Mouse (Mus musculus): ENCODE results near the gene Ung.
A peak's percentile ranks its signal among the peaks of the same experiment; 100 is the strongest.

The Ung gene

GRCm38 (mm10) chr5:114130211-114130605 lies at the start of gene Ung:
Gene Ung, plus strand, starts transcription at chr5:114130386.
- peak; percentile 39 for DNase-seq

GRCm38 (mm10) chr5:114085501-114085900 lies 44.7 kb upstream of the Ung start:
- no peak for DNase-seq

DNA sequence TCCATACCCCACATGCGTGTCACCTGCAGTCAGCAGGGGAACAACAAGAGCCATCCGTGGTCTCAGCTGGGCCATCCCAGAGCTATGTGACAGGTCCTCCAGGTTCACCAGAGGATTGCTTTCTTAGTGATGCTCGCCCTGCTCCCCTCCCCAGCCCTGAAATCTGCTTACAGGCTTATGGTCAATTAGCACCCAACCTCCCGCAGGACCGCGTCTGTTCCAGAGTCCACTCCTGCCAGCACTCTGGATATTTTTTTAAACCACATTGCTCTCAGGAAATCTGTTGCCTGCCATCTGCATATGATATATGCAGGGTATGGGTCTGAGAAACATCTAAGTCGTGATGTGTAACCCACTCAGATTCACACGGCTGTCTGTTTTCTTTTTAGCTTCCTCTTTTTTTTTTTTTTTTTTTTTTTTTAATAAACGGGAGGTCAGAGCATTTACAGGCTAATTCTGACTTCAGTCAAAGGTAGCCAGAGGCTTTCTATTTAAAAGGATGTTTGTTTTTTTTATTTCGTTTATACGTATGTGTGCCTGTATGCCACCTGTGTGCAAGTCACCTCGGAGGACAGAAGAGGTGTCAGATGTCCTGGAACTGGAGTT lies 42.2 kb upstream of the Ung start:
- no peak for DNase-seq

- DNase-seq: no peak
Observed at GRCm38 (mm10) chr5:114090421-114091013, 39.7 kb upstream of the Ung start.

- DNase-seq: peak; percentile 59
Observed at GRCm38 (mm10) chr5:114091057-114091807, 39.0 kb upstream of the Ung start, which contains the start of gene Svop. Gene Svop, minus strand, starts transcription at chr5:114091570.

GRCm38 (mm10) chr5:114099709-114100389 lies 30.3 kb upstream of the Ung start:
- peak; percentile 83 for DNase-seq

DNA sequence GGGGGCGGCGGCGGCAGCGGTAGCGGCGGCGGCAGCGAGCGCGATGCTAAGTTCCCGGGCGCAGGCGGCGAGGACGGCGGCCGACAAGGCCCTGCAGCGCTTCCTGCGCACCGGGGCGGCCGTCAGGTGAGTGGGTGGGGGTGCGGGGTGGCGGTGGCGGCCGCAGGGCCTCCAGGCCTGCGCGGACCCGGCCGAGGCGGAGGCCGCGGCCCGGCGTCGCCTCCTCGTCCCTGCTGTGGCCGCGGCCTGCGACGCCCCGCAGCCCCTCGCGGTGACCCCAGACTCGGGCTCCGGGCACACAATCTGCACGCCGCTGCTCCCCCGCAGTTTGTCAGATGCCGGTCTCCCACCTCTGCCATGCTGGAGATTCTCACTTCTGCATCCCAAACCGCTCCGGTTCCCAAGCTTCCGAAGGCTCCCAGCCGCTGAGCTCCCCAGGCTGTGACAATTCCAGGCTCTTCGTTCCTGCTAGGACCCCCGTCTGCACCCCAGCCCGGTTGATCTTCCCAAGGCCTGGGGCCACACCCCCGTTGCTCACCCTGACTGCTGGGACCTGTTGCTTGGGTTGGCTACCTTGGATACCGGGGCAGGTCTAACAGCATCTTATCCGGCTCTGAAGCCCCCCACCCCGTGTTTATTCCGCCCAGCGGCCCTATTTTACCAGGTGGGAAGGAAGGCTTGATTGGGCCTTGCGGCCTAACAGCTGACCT lies 29.6 kb upstream of the Ung start:
- DNase-seq: peak; percentile 17

- DNase-seq: no peak
Observed at GRCm38 (mm10) chr5:114101873-114102272, 28.3 kb upstream of the Ung start.

DNA sequence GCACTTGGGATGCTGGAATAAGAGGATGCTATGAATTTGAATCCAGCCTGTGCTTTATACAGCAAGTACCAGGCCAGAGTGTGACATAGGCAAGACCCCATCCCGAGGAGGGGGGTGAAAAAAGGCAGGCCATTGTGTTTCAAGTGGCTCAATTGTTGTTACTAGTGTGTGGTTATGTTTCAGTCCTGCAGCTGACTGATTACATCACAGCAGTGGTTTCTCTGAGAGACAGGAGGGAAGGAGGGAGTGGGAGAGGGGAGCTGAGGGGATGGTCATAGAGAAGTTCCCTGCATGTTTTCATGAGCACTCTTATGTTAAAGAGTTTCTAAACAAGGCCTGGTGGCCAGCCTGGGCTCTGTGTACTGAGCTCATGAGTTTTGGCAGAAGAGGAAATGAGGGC lies 27.4 kb upstream of the Ung start:
- no peak for DNase-seq

DNA sequence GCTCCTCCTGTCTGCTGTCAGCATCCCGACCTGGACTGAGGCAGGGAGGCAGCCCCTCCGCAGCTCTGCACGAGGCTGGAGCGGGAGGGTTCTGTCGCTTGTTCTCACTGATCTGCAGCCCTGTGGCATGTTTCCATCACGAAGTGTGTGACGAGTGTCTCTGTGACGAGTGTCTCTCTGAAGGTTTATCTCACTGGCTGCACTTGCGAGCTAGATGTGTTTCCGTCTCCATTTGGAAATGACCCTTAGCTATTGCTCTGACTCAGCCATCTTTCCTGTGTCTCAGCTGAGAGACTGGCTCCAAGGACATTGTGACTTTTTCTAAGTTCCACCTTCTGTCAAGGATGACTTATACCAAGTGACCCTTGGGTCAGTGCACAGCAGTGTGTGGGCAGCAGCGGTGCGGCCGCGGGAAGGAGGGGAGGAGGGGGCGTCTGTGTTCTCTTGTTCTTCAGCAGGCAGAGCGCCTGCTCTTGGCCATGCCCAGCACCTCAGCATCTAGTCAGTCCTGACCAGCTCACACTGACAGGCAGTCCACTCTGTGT lies 23.7 kb upstream of the Ung start:
- DNase-seq: no peak

- no peak for DNase-seq
Observed at GRCm38 (mm10) chr5:114113334-114113733, 16.9 kb upstream of the Ung start.

DNA sequence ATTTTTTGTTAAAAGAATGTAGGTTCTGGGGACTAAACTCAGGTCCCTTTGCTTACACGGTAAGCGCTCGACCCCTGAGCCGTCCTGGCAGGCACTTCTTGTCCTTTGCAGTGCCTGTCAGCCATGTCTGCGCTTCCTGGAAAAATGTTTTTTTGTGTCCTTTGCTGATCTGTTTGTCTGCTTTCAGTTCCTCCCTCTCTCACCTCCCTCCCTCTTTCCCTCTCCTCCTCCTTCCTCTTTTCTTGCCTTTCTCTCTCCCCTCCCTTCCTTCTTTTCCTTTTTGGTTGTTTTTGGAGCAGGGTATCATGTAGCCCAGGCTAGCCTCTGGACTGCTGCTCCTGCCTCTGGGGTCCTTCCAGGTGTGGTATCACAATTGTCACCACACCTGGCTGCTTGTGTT lies 15.2 kb upstream of the Ung start:
- DNase-seq: no peak

DNA sequence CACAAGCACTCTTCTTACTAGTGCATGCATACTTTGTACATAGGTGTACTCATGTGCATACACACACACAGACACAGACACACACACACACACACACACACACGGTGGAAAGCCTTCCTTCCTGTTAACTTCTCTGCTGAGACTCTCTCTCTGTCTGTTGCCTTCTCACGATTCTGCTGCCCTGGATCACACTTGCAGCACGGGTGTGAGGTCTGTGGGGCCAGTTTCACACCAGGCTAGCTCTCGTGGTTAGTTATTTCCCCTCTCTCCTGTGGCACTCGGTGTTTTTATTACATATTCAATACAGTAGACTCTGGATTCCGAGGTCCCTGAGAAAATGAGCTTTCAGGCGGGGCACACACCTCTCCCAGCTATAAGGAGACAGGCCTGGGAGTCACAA lies 13.6 kb upstream of the Ung start:
- no peak for DNase-seq

DNA sequence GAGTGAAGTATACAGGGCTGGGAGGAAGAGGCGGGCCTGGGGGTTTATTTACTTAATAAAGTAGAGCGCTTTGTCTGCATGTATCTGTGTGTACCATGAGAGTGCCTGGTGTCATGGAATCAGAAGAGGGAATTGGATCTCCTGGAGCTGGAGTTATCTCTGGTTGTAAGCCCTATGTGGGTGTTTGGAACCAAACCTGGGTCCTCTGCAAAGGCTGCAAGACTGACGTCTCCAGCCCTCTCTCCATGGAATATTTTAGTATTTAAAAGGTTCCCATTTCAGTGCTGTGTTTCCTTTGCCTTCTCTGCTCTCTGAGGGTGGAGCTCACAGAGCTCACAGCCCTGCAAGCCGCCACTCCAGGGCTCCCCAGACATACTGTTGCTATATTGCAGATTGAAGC lies 10.4 kb upstream of the Ung start:
- DNase-seq: no peak

DNA sequence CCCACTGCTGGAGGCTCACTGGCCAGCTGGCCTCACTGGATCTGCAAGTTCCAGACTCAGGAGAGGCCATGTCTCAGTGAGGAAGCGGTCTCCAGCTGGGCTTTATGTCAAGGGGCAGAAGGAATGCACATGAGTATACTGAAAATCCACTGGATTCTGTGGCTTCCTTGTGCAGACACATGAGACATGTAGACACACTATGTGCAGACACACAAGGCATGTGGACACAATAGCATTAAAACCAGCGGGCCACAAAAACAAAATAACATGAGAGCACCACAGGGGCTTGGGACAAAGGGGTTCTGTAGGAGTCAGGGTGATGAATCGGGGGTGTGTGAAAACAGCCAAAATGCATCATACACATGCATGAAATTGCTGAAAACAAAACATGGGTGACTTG lies 4.2 kb upstream of the Ung start:
- DNase-seq: no peak

DNA sequence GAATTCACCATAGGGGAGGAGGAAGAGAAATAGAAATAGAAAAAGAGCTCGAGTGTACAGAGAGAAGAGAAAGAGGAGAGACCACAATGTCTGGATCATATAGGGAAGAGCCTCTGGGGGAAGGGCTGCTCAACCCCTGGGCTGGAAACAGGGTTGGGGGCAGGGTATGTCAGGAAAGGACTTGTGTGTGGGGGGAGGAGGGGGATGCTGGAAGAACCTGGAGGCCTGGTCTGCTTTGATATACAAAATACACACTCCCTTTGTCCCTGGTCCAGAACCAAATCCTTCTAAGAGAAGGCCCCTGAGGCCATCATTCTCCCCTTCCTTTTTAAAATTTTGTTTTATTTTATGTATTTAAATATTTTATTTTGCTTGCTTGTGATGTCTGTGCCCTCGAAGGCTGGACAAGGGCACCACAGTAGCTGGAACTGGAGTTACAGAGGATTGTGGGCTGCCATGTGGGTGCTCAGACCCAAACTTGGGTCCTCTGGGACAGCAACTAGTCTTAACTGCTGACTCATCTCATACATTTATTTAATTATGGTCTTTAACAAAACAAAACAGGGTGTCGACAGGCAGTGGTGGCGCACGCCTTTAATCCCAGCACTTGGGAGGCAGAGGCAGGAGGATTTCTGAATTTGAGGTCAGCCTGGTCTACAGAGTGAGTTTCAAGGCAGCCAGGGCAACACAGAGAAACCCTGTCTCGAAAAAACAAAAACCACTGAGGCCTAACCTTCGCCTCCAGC lies 3.5 kb upstream of the Ung start:
- DNase-seq: no peak

DNA sequence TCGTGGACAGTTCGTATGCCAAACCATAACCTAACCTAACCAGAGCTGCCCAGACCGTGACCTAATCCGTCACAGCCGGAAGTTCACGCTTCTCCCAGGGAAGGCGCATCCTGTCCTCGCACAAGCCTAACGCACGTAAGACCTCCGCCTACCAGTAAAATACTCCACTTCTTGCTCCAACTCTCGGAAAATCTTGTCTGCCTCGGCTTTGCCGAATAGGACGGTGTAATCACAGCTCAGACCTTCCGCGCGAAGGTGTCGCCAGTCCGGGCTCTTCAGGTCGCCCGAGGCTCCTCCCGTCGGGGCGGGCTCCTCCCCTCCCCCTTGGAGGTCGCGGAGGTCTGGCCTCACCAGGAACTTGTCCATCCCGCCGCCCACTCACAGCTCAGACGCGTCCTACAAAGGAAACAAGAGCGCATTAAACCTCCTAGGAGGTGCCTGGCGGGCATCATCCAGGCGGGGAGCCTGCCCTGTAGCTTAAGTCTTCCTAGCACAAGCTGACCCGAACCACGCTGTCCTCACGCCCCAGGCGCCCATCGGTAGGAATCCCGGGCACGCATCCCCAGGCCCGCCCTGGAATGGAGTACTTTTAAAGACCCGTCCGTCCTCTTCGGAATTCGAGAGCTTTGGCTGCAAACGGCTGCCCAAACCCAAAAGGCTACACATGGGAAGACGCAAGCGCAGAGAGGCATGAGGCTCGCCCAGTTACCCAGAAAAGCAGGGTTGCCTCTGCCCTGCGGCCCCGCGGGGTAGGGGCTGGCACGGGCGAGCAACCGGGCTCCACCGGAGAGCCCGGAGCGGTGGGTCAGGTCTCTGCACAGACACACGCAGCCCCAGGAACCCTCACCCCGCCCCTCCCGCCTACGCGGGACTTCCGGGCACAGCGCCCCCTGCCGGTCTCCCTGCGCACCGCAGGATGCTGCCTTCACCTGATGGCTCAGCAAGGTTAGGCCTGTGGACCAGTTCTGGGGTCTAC lies 2.5 kb upstream of the Ung start, which contains the start of gene Alkbh2:
TSS of gene Alkbh2 (minus strand) at position 845 of the 976 bp plus-strand sequence.
- DNase-seq: peak; percentile 69

- no peak for DNase-seq
Observed at GRCm38 (mm10) chr5:114129550-114130210, 506 bp upstream of the Ung start.

DNA sequence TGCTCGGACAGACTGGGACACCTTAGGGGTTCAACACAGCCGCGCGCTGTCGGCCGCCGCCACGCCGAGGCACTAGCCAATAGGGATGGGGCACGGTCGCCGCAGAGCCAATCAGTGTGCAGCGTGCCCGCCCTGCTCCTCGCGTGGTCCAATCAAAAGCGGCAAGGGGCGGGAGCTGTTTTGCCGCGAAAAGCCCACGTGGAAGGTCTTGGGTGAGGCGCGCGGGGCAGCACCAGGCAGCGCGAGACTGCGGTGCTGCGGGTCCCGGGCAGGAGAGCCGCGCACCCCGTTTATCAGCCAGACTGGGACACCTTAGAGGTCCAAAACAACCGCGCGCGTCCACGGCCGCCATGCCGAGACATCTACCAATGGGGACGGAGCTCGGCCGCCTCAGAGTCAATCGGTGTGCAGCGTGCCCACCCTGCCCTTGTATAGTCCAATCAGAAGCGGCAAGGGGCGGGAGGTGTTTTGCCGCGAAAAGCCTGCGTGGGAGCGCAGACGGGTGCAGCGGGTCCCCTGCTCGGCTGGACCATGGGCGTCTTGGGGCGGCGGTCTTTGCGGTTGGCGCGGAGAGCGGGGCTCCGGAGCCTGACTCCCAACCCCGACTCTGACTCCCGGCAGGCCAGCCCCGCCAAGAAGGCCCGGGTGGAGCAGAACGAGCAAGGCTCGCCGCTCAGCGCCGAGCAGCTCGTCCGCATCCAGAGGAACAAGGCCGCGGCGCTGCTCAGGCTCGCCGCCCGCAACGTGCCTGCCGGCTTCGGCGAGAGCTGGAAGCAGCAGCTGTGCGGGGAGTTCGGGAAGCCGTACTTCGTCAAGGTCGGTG lies 723 bp downstream of the Ung start:
- DNase-seq: peak; percentile 93
